8 mouse cellular contexts compared by ENCODE assay signal in genomic region chr9:106421033-106421864, GRCm38 (mm10). TPM values are rescaled to one million over a fixed set of nuclear protein-coding genes. Genes with fewer than 3 reads are reported as not detected.
DNase-seq lines count a peak whose midpoint lies in the region; ATAC-seq and TF ChIP-seq lines count a peak whose summit lies in the region.

No protein-coding gene starts in this region.

- WGBS in forebrain, embryonic 11.5 days: 3% methylated on average over 18 of the region's 18 CpGs
- 10% methylated on average over 18 of the region's 18 CpGs for WGBS in limb, embryonic 10.5 days
- 8% methylated on average over 18 of the region's 18 CpGs for WGBS in neural tube, embryonic 12.5 days

- H3K4me1 ChIP-seq in forebrain, embryonic 11.5 days (replicated peaks; ENCODE audit: control insufficient read depth, insufficient read depth, low read length): peaks cover 21% of the 10 kb centered on the region
- peaks cover 52% of the 10 kb centered on the region for H3K4me1 ChIP-seq in limb, embryonic 10.5 days
- H3K4me1 ChIP-seq in neural tube, embryonic 12.5 days: peaks cover 27% of the 10 kb centered on the region

- peak overlapping the region; percentile 39 for H3K4me2 ChIP-seq in forebrain, embryonic 11.5 days (ENCODE audit: low read depth, low read length, severe bottlenecking)
- peak overlapping the region; percentile 36 for H3K4me2 ChIP-seq in neural tube, embryonic 12.5 days (replicated peaks)

- H3K9me3 ChIP-seq in forebrain, embryonic 11.5 days (ENCODE audit: control insufficient read depth, low read length): no peaks in the 10 kb centered on the region
- H3K9me3 ChIP-seq in limb, embryonic 10.5 days (replicated peaks): no peaks in the 10 kb centered on the region
- no peaks in the 10 kb centered on the region for H3K9me3 ChIP-seq in neural tube, embryonic 12.5 days

- no peaks in the 10 kb centered on the region for H3K27me3 ChIP-seq in forebrain, embryonic 11.5 days (ENCODE audit: control insufficient read depth, insufficient read depth, low read length)
- H3K27me3 ChIP-seq in limb, embryonic 10.5 days (ENCODE audit: low read depth, poor library complexity, severe bottlenecking): peaks cover 11% of the 10 kb centered on the region
- peaks cover 2% of the 10 kb centered on the region; the same call in 1 of the 2 replicates for H3K27me3 ChIP-seq in neural tube, embryonic 12.5 days (replicated peaks)

- peak; percentile 47 for ATAC-seq in forebrain, embryonic 11.5 days (replicated peaks; ENCODE audit: low FRiP score)
- ATAC-seq in neural tube, embryonic 12.5 days (ENCODE audit: low FRiP score, low read depth): peak; percentile 41; the same call in 1 of the 2 replicates

- H3K27ac ChIP-seq in layer of hippocampus, adult 2 months: peak overlapping the region; percentile 84
- H3K27ac ChIP-seq in forebrain, embryonic 11.5 days (ENCODE audit: low read depth, low read length): peak overlapping the region; percentile 32
- H3K27ac ChIP-seq in limb, embryonic 10.5 days: peak overlapping the region; percentile 80
- H3K27ac ChIP-seq in neural tube, embryonic 12.5 days: no peak overlapping the region

- H3K36me3 ChIP-seq in forebrain, embryonic 11.5 days (ENCODE audit: control insufficient read depth, insufficient read depth, low read length): no peaks in the 10 kb centered on the region
- H3K36me3 ChIP-seq in limb, embryonic 10.5 days: no peaks in the 10 kb centered on the region
- no peaks in the 10 kb centered on the region for H3K36me3 ChIP-seq in neural tube, embryonic 12.5 days

- 0 out of 2 replicates have a peak overlapping the region, but pooled peaks have one; percentile 12 for H3K9ac ChIP-seq in forebrain, embryonic 11.5 days (ENCODE audit: low read length)
- no peak overlapping the region for H3K9ac ChIP-seq in neural tube, embryonic 12.5 days

- peak overlapping the region; percentile 40 for H3K4me3 ChIP-seq in layer of hippocampus, adult 2 months
- no peak overlapping the region; the same call in 1 of the 2 replicates for H3K4me3 ChIP-seq in forebrain, embryonic 11.5 days (ENCODE audit: low read depth, low read length)
- H3K4me3 ChIP-seq in limb, embryonic 10.5 days: peak overlapping the region; percentile 32; the same call in 1 of the 2 replicates
- no peak overlapping the region for H3K4me3 ChIP-seq in neural tube, embryonic 12.5 days

- TF ChIP-seq CTCF in layer of hippocampus, adult 2 months (conservative IDR thresholded peaks at IDR 0.05): no peak

- DNase-seq in layer of hippocampus, adult 2 months (ENCODE audit: low spot score in 2 of 2): no peak
- DNase-seq in layer of hippocampus, postnatal 14 days (ENCODE audit: low spot score in 2 of 2): no peak
- DNase-seq in forebrain, embryonic 11.5 days (ENCODE audit: low spot score): peak; percentile 65
- peak; percentile 56 for DNase-seq in limb, embryonic 10.5 days (ENCODE audit: low spot score)
- DNase-seq in spleen, postnatal 36 days (ENCODE audit: low spot score in 2 of 2): no peak
- no peak for DNase-seq in frontal cortex, adult 2 months (ENCODE audit: extremely low spot score in 1 of 2, low spot score in 1 of 2)
- DNase-seq in frontal cortex, postnatal 36 days (ENCODE audit: low spot score in 2 of 2): no peak

RNA-seq across cellular contexts. Expression of gene Rpl29, which starts 8.0 kb away (rescaled TPM):
- total RNA-seq in layer of hippocampus, adult 2 months (2021): 100 to 1,000 TPM; 260 to 265 TPM
- 100 to 1,000 TPM; 295 to 325 TPM for total RNA-seq in layer of hippocampus, postnatal 14 days (2021)
- 879 and 889 TPM in 2 replicates for polyA plus RNA-seq in forebrain, embryonic 11.5 days (2014; fragmentation: Nextera tagmentation; extraction: Ambion mirVana)
- 1,033 and 1,267 TPM in 2 replicates for polyA plus RNA-seq in limb, embryonic 10.5 days (2016; fragmentation: Nextera tagmentation; extraction: Ambion mirVana)
- 698 and 706 TPM in 2 replicates for polyA plus RNA-seq in neural tube, embryonic 12.5 days (2016; fragmentation: Nextera tagmentation; extraction: Ambion mirVana)
- 727 and 762 TPM in 2 replicates for polyA plus RNA-seq in frontal cortex, adult 2 months (2012; rRNA removed)

RNA-seq across cellular contexts. Expression of gene Acy1, which starts 16.9 kb away (rescaled TPM):
- total RNA-seq in layer of hippocampus, adult 2 months (2021): 10 to 100 TPM; 15.5 to 16.1 TPM
- 10 to 100 TPM; 10.3 to 11.5 TPM for total RNA-seq in layer of hippocampus, postnatal 14 days (2021)
- 39.5 and 43.4 TPM in 2 replicates for polyA plus RNA-seq in forebrain, embryonic 11.5 days (2014; fragmentation: Nextera tagmentation; extraction: Ambion mirVana)
- polyA plus RNA-seq in limb, embryonic 10.5 days (2016; fragmentation: Nextera tagmentation; extraction: Ambion mirVana): 49.4 and 52.8 TPM in 2 replicates
- polyA plus RNA-seq in neural tube, embryonic 12.5 days (2016; fragmentation: Nextera tagmentation; extraction: Ambion mirVana): 31.0 and 32.7 TPM in 2 replicates
- 9.8 and 9.9 TPM in 2 replicates for polyA plus RNA-seq in frontal cortex, adult 2 months (2012; rRNA removed)

RNA-seq across cellular contexts. Expression of gene Abhd14b, which starts 26.0 kb away (rescaled TPM):
- total RNA-seq in layer of hippocampus, adult 2 months (2021): 10 to 100 TPM; 13.9 to 17.0 TPM
- total RNA-seq in layer of hippocampus, postnatal 14 days (2021): 10 to 100 TPM in 1 of 2 experiments, 1 to 10 TPM in 1; 9.6 to 12.4 TPM
- polyA plus RNA-seq in forebrain, embryonic 11.5 days (2014; fragmentation: Nextera tagmentation; extraction: Ambion mirVana): 4.6 and 4.7 TPM in 2 replicates
- 5.9 and 7.6 TPM in 2 replicates for polyA plus RNA-seq in limb, embryonic 10.5 days (2016; fragmentation: Nextera tagmentation; extraction: Ambion mirVana)
- polyA plus RNA-seq in neural tube, embryonic 12.5 days (2016; fragmentation: Nextera tagmentation; extraction: Ambion mirVana): 5.7 and 6.0 TPM in 2 replicates
- 29.0 and 36.5 TPM in 2 replicates for polyA plus RNA-seq in frontal cortex, adult 2 months (2012; rRNA removed)

RNA-seq across cellular contexts. Expression of gene Abhd14a, which starts 26.2 kb away (rescaled TPM):
- 10 to 100 TPM; 39.0 to 39.4 TPM for total RNA-seq in layer of hippocampus, adult 2 months (2021)
- total RNA-seq in layer of hippocampus, postnatal 14 days (2021): 10 to 100 TPM; 40.9 to 41.8 TPM
- polyA plus RNA-seq in forebrain, embryonic 11.5 days (2014; fragmentation: Nextera tagmentation; extraction: Ambion mirVana): 38.3 and 41.0 TPM in 2 replicates
- 45.0 and 46.9 TPM in 2 replicates for polyA plus RNA-seq in limb, embryonic 10.5 days (2016; fragmentation: Nextera tagmentation; extraction: Ambion mirVana)
- polyA plus RNA-seq in neural tube, embryonic 12.5 days (2016; fragmentation: Nextera tagmentation; extraction: Ambion mirVana): 34.6 and 38.0 TPM in 2 replicates
- polyA plus RNA-seq in frontal cortex, adult 2 months (2012; rRNA removed): 73.6 and 78.1 TPM in 2 replicates

RNA-seq across cellular contexts. Expression of gene Pcbp4, which starts 31.8 kb away (rescaled TPM):
- 100 to 1,000 TPM; 187 to 205 TPM for total RNA-seq in layer of hippocampus, adult 2 months (2021)
- 100 to 1,000 TPM; 181 to 195 TPM for total RNA-seq in layer of hippocampus, postnatal 14 days (2021)
- polyA plus RNA-seq in forebrain, embryonic 11.5 days (2014; fragmentation: Nextera tagmentation; extraction: Ambion mirVana): 300 and 309 TPM in 2 replicates
- 275 and 316 TPM in 2 replicates for polyA plus RNA-seq in limb, embryonic 10.5 days (2016; fragmentation: Nextera tagmentation; extraction: Ambion mirVana)
- polyA plus RNA-seq in neural tube, embryonic 12.5 days (2016; fragmentation: Nextera tagmentation; extraction: Ambion mirVana): 358 and 362 TPM in 2 replicates
- 220 and 253 TPM in 2 replicates for polyA plus RNA-seq in frontal cortex, adult 2 months (2012; rRNA removed)

Comparison
In these comparisons a context has a peak if more than half of its experiments do, and no peak if none do; other contexts are left out.
1. DNase-seq: peak in forebrain, embryonic 11.5 days (single experiment) and limb, embryonic 10.5 days (single experiment); none in layer of hippocampus, adult 2 months (0 of 2), layer of hippocampus, postnatal 14 days (0 of 2), spleen, postnatal 36 days (0 of 2), frontal cortex, adult 2 months (0 of 2) and frontal cortex, postnatal 36 days (0 of 2).
2. H3K4me3 ChIP-seq: peak in layer of hippocampus, adult 2 months (single experiment) and limb, embryonic 10.5 days (single experiment); none in forebrain, embryonic 11.5 days (single experiment) and neural tube, embryonic 12.5 days (single experiment).